Mouse (Mus musculus) thymus, adult 2 months (tissue): Measurements from ENCODE around the gene Farp1. TPM values are rescaled to one million over a fixed set of nuclear protein-coding genes. Genes with fewer than 3 reads are reported as not detected.

ENCODE experiments used
- DNase-seq: peaks from one replicate; pipeline ENCODE4 v3.0.0; 2021
- H3K27ac ChIP-seq: fragments of 200-500 bp; 2 replicates; pipeline ENCODE4 v1.5.1; 2012; ENCODE audit warnings: low read length, control low read depth; ENCODE audit not compliant: control insufficient read depth, insufficient read depth
- H3K27me3 ChIP-seq: fragments of 200-500 bp; 2 replicates; pipeline ENCODE4 v1.6.1; 2012; ENCODE audit warnings: mild to moderate bottlenecking, low read length, moderate library complexity, mixed read lengths; ENCODE audit not compliant: control insufficient read depth, insufficient read depth
- H3K36me3 ChIP-seq: fragments of 200-500 bp; 2 replicates; pipeline ENCODE4 v1.6.1; 2012; ENCODE audit warnings: mild to moderate bottlenecking, low read length, moderate library complexity; ENCODE audit not compliant: control insufficient read depth, insufficient read depth
- H3K4me1 ChIP-seq: fragments of 200-500 bp; replicated peaks from 2 replicates; pipeline ENCODE4 v1.6.1; 2012; ENCODE audit warnings: low read length; ENCODE audit not compliant: control insufficient read depth, insufficient read depth
- H3K4me3 ChIP-seq: fragments of 200-500 bp; 2 replicates; pipeline ENCODE4 v1.5.1; 2012; ENCODE audit warnings: mild to moderate bottlenecking, low read length, control low read depth, moderate library complexity; ENCODE audit not compliant: control insufficient read depth, insufficient read depth
- CTCF ChIP-seq: fragments of 200-500 bp; IDR thresholded peaks from 2 replicates; pipeline ENCODE4 v1.5.1; 2012; ENCODE audit warnings: mild to moderate bottlenecking, control low read depth, low read length, moderate library complexity, borderline replicate concordance; ENCODE audit not compliant: control insufficient read depth, poor library complexity, insufficient read depth; ENCODE audit errors: extremely low read depth
- POLR2A ChIP-seq: fragments of 200-500 bp; IDR thresholded peaks from 2 replicates; pipeline ENCODE4 v1.6.1; 2012; ENCODE audit warnings: mild to moderate bottlenecking, low read length, control low read depth, moderate library complexity; ENCODE audit not compliant: control insufficient read depth, poor library complexity, insufficient read depth; ENCODE audit errors: extremely low read depth
- WGBS: fragments of 180-500 bp; shearing (Covaris S2); methylation state at CpG from one replicate; pipeline ENCODE4 v1.1.7; 2018; 5-methylcytosine and 5-hydroxymethylcytosine counted together
- polyA plus RNA-seq: library from polyadenylated mRNA; depleted of rRNA; stranded (reverse); fragments of >200 nt; gene quantifications from 2 replicates; pipeline ENCODE4 v1.2.3, GENCODE M21; 2012

The Farp1 gene
- polyA plus RNA-seq, 1 experiment, result 5.1 TPM

DNA sequence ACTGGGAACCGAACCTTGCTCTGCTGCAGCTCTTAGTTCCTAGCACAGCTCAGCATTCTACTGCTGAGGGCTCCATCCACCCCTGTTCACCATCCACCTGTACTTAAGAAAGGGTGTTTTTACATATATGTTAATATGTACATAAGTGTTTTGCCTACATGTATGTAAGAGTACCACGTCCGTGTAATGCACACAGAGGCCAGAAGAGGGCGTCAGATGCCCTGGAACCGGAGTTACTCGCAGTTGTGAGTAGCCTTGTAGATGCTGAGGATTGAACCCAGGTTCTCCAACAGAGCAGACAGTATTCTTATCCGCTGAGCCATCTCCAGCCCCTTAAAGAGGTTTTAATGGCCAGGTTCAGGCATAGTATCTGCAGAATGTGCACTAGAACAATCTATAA is 183.6 kb downstream of the Farp1 start:
- Histone ChIP-seq H3K27me3 (no peaks in the 10 kb centered on the region), H3K4me3 (no peak overlapping the region), H3K27ac (no peak overlapping the region), H3K4me1 (no peaks in the 10 kb centered on the region), H3K36me3 (no peaks in the 10 kb centered on the region)
- peak; percentile 30 for DNase-seq
- 89% methylated on average over 7 of the region's 7 CpGs for WGBS
- TF ChIP-seq POLR2A (no peak), CTCF (no peak)

DNA sequence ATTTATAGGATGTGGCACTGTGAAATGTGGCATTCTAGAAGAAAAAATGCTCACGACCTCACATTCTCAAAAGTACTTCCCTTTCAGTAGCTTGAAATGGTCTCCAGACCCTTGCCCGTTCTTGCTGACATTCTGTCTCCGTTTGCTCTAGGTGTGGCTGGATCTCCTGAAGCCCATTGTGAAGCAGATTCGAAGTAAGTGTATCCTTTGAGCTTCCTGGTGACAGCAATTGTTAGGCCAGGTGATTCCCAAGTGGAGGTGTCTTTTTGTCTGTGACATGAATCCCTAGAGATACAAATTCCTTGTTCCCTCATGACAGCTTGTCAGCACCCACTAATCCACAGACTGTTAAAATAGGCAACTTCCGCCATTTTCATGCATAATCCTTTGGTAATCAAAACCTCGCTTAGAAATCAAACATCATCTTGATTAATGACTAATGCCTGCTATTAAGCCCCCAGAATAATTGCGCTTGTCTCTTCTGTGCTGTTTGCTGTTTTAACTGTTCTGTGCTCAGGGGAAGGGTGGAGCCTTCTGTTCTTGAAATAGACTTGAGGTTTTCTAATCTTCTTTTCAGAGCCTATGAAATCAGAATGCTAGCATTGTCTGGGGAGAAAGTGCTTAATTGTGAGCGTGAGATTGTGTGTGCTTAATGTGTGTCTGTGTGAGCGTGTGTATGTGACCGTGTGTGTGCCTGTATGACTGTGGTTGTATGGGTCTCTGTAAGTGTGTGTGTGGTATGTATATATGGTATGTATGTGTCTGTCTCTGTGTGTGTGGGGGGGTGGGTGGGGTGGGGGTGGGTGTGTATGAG is 184.4 kb downstream of the Farp1 start:
- Histone ChIP-seq H3K36me3 (no peaks in the 10 kb centered on the region), H3K27ac (no peak overlapping the region), H3K27me3 (no peaks in the 10 kb centered on the region), H3K4me1 (no peaks in the 10 kb centered on the region), H3K4me3 (no peak overlapping the region)
- TF ChIP-seq POLR2A (no peak), CTCF (no peak)
- 91% methylated on average over 10 of the region's 10 CpGs for WGBS
- no peak for DNase-seq

DNA sequence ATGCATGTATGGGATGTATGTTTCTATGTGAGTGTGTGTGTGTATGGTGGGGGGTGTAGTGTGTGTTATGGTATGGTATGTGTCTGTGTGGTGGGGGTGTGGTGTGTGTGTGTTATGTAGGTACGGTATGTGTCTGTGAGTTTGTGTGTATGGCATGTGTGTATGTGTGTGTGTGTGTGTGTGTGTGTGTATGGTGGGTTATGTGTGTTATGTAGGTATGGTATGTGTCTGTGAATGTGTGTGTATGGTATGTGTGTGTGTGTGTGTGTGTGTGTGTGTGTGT is 185.0 kb downstream of the Farp1 start:
- Histone ChIP-seq H3K4me1 (no peaks in the 10 kb centered on the region), H3K36me3 (no peaks in the 10 kb centered on the region), H3K27ac (no peak overlapping the region), H3K27me3 (no peaks in the 10 kb centered on the region), H3K4me3 (no peak overlapping the region)
- no peak for DNase-seq
- no peak for TF ChIP-seq POLR2A
- no peak for TF ChIP-seq CTCF
- WGBS, result 92% methylated on average over 1 of the region's 1 CpGs

DNA sequence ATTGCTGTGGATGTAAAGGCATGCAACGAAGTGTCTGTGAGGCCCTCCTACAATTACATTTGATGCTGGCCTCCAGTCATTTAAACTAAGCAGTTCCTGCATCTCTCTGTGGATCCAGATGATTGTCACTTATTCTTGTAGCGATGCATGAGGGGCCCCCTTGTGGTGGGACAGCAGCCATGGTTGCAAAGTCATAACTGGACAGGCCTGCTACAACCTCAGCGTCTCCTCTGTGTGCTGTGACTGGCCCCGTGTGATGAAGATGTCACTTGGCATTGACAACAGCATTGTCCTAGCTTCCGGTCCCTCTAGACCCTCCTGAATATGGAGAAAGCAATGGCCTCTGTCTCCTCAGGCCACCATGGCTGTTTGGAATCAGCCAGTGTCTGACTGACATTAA is 185.7 kb downstream of the Farp1 start:
- peak; percentile 25 for DNase-seq
- H3K27me3 ChIP-seq, result no peaks in the 10 kb centered on the region
- 84% methylated on average over 5 of the region's 5 CpGs for WGBS

DNA sequence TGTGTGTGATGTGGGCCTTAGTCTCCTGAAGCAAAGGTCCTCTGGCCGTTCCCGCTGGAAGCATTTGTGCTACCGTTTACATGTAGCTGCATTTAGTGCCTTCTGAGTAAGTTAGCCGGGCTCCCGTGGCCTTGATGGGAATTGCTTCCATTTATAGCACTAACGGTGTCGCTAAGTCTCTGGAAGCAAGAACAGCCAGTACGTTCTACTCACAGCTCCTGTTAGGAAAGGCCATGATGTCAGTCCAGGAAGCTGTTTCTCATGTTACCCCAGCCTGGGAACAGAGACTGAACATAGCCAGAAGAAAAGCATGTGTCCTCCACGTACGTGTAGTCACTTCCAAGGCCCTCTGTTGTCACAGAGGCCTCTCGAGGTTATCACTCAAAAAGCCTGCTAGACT is 190.8 kb downstream of the Farp1 start:
- peaks cover 3% of the 10 kb centered on the region; the same call in 1 of the 2 replicates for H3K4me1 ChIP-seq
- no peak for TF ChIP-seq POLR2A
- no peak for TF ChIP-seq CTCF
- H3K36me3 ChIP-seq, result no peaks in the 10 kb centered on the region
- H3K27ac ChIP-seq, result no peak overlapping the region
- 92% methylated on average over 11 of the region's 11 CpGs for WGBS
- no peak for DNase-seq
- no peaks in the 10 kb centered on the region for H3K27me3 ChIP-seq
- H3K4me3 ChIP-seq, result no peak overlapping the region

More for the DNA sequence above, 185.7 kb downstream of the Farp1 start:
- H3K36me3 ChIP-seq, result no peaks in the 10 kb centered on the region
- H3K27ac ChIP-seq, result no peak overlapping the region
- H3K4me1 ChIP-seq, result no peaks in the 10 kb centered on the region
- H3K4me3 ChIP-seq, result no peak overlapping the region
- TF ChIP-seq CTCF (no peak), POLR2A (no peak)

DNA sequence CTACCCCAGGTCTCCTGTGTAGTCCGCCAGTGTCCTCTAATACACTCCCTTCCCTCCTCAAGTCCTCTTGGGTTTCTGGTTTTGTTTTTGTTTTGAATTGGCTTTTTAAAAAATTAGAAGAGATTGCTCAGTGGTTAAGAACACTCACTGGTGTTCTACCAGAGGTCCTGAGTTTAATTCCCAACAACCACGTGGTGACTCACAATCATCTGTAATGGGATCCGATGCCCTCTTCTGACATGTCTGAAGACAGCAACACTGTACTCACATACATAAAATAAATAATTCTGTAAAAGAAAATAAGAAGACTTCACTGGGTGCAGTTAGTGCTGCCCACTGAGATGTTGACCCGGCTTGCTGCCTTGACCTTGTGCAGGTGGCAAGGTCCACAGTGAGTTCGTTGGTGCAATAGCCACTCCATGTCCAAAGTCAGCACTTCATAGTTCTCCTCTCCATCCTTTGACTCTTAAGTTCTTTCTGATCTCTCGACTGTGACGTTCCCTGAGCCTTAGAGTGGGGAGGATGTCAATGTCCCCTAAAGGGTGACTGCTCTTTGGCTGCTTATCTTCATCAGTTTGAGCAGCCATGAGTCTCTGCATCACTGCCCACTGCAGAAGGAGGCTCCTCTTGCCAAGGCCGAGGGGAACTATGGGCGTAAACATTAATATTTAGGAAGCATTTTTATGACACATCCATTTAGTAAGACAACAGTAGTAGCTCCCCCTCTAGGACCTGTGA is 194.2 kb downstream of the Farp1 start:
- DNase-seq, result no peak
- Histone ChIP-seq H3K27me3 (no peaks in the 10 kb centered on the region), H3K4me1 (peaks cover 3% of the 10 kb centered on the region; the same call in 1 of the 2 replicates), H3K27ac (no peak overlapping the region), H3K4me3 (no peak overlapping the region), H3K36me3 (no peaks in the 10 kb centered on the region)
- 91% methylated on average over 9 of the region's 9 CpGs for WGBS
- TF ChIP-seq POLR2A (no peak), CTCF (no peak)
